13 mouse cellular contexts compared by ENCODE assay signal in genomic region chr2:141800909-141801308, GRCm38 (mm10).
"Had no signal": no experiment of that assay in that cellular context is flagged by ENCODE, and none has a peak within 500 bp of the region (broad histone marks: within the 10 kb centered on the region; RNA-seq: fewer than 3 reads in every experiment).

No protein-coding gene starts in this region.

- H3K4me3 ChIP-seq: limb, embryonic 13.5 days; midbrain, embryonic 12.5 days had no signal

- H3K9me3 ChIP-seq: limb, embryonic 13.5 days; midbrain, embryonic 12.5 days had no signal

- H3K9ac ChIP-seq: limb, embryonic 13.5 days; liver, embryonic 14.5 days; midbrain, embryonic 12.5 days had no signal

- H3K4me1 ChIP-seq: limb, embryonic 13.5 days; midbrain, embryonic 12.5 days had no signal

- H3K27ac ChIP-seq: kidney, postnatal 0 days; limb, embryonic 13.5 days; liver, embryonic 14.5 days; midbrain, embryonic 12.5 days had no signal

- H3K27me3 ChIP-seq: limb, embryonic 13.5 days; midbrain, embryonic 12.5 days had no signal

- DNase-seq: kidney, adult 8-10 months; kidney, postnatal 36 days; layer of hippocampus, adult 9-11 months; layer of hippocampus, postnatal 36 days; lung, adult 18-20 months; right cerebral cortex, adult 18-20 months; right cerebral cortex, postnatal 25 days; thymus, adult 2 months; thymus, postnatal 25 days had no signal

- H3K4me2 ChIP-seq: limb, embryonic 13.5 days; midbrain, embryonic 12.5 days had no signal

- H3K36me3 ChIP-seq: limb, embryonic 13.5 days; midbrain, embryonic 12.5 days had no signal
